ENCODE assay signal across 9 mouse cellular contexts in the genomic region with DNA sequence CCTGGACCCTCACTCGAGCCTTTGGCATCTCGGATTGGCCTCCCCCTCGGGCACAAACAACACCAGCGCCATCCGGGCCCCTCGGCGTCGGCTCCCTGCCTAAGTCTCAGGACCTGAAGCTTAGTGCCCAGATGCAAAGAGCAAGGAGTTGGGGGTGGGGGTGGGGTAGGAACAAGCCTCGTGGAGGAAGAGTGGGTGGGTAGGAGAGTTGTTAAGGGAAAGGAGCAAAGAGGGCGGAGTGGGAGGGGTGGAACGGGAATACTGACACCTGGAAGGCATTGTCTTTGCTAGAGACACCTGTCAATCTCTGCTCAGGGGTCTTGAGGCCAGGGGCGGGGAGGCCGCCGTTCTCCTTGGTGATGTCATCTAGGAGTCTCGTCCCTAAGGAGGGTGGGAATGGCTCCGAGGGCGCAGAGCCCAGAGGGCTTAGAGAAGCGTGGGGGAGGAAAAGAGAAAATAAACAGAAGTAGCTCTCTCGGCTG. TPM values are rescaled to one million over a fixed set of nuclear protein-coding genes. Genes with fewer than 3 reads are reported as not detected.
A peak's percentile ranks its signal among the peaks of the same experiment; 100 is the strongest.
DNase-seq lines count a peak whose midpoint lies in the region; ATAC-seq and TF ChIP-seq lines count a peak whose summit lies in the region.
"Had no signal": no experiment of that assay in that cellular context is flagged by ENCODE, and none has a peak within 500 bp of the region (broad histone marks: within the 10 kb centered on the region; RNA-seq: fewer than 3 reads in every experiment).

No protein-coding gene starts in this region.

- H3K9ac ChIP-seq in embryonic facial prominence, embryonic 15.5 days: no peak overlapping the region
- no peak overlapping the region for H3K9ac ChIP-seq in intestine, postnatal 0 days (ENCODE audit: low read depth, low read length)
- H3K9ac ChIP-seq in neural tube, embryonic 14.5 days (replicated peaks; ENCODE audit: low read depth, low read length): no peak overlapping the region

- DNase-seq in lung, adult 2 months: no peak
- no peak for DNase-seq in lung, postnatal 14 days
- DNase-seq in spleen, postnatal 36 days (ENCODE audit: low spot score in 2 of 2): no peak
- no peak for DNase-seq in frontal cortex, postnatal 25 days (ENCODE audit: low spot score in 2 of 2)

- peaks cover 94% of the 10 kb centered on the region for H3K27me3 ChIP-seq in embryonic facial prominence, embryonic 15.5 days
- peaks cover 90% of the 10 kb centered on the region for H3K27me3 ChIP-seq in intestine, postnatal 0 days (replicated peaks; ENCODE audit: control insufficient read depth, insufficient read depth, low read length)
- H3K27me3 ChIP-seq in neural tube, embryonic 14.5 days (ENCODE audit: control insufficient read depth, insufficient read depth, low read length): peaks cover 59% of the 10 kb centered on the region

- H3K4me2 ChIP-seq in embryonic facial prominence, embryonic 15.5 days (replicated peaks): peak overlapping the region; percentile 75
- peak overlapping the region; percentile 64 for H3K4me2 ChIP-seq in intestine, postnatal 0 days (replicated peaks; ENCODE audit: low read depth)
- H3K4me2 ChIP-seq in neural tube, embryonic 14.5 days (ENCODE audit: low read depth, low read length): peak overlapping the region; percentile 12; the same call in 1 of the 2 replicates

- H3K36me3 ChIP-seq in embryonic facial prominence, embryonic 15.5 days: no peaks in the 10 kb centered on the region
- H3K36me3 ChIP-seq in intestine, postnatal 0 days (ENCODE audit: control insufficient read depth, insufficient read depth): no peaks in the 10 kb centered on the region
- no peaks in the 10 kb centered on the region for H3K36me3 ChIP-seq in neural tube, embryonic 14.5 days (ENCODE audit: control insufficient read depth, insufficient read depth, low read length)

- H3K9me3 ChIP-seq in embryonic facial prominence, embryonic 15.5 days (replicated peaks): no peaks in the 10 kb centered on the region
- H3K9me3 ChIP-seq in intestine, postnatal 0 days (ENCODE audit: control insufficient read depth): no peaks in the 10 kb centered on the region
- H3K9me3 ChIP-seq in neural tube, embryonic 14.5 days (ENCODE audit: control insufficient read depth, low read length): no peaks in the 10 kb centered on the region

- no peaks in the 10 kb centered on the region for H3K4me1 ChIP-seq in lung, adult 2 months (ENCODE audit: control insufficient read depth, insufficient read depth, low read length)
- H3K4me1 ChIP-seq in embryonic facial prominence, embryonic 15.5 days: peaks cover 25% of the 10 kb centered on the region
- no peaks in the 10 kb centered on the region for H3K4me1 ChIP-seq in intestine, postnatal 0 days (replicated peaks; ENCODE audit: control insufficient read depth, insufficient read depth, low read length)
- H3K4me1 ChIP-seq in neural tube, embryonic 14.5 days (ENCODE audit: control insufficient read depth, insufficient read depth, low read length): peaks cover 6% of the 10 kb centered on the region; the same call in 1 of the 2 replicates

- no peak overlapping the region for H3K27ac ChIP-seq in embryonic facial prominence, embryonic 15.5 days (replicated peaks)
- H3K27ac ChIP-seq in intestine, postnatal 0 days (ENCODE audit: low read depth, low read length): no peak overlapping the region
- no peak overlapping the region for H3K27ac ChIP-seq in neural tube, embryonic 14.5 days (ENCODE audit: low read depth, low read length)

- TF ChIP-seq CTCF in lung, adult 2 months (IDR thresholded peaks at IDR 0.05; ENCODE audit: insufficient read depth, low read length): no peak
- TF ChIP-seq CTCF in intestine, postnatal 0 days (IDR thresholded peaks at IDR 0.05; ENCODE audit: low read depth): no peak

- WGBS in lung, adult 2 months: 10% methylated on average over 19 of the region's 19 CpGs
- 1% methylated on average over 19 of the region's 19 CpGs for WGBS in embryonic facial prominence, embryonic 15.5 days
- WGBS in intestine, postnatal 0 days: 6% methylated on average over 19 of the region's 19 CpGs
- WGBS in neural tube, embryonic 14.5 days: 1% methylated on average over 18 of the region's 19 CpGs

- peak overlapping the region; percentile 11 for H3K4me3 ChIP-seq in lung, adult 2 months (replicated peaks; ENCODE audit: extremely low read depth, low read depth, low read length)
- peak overlapping the region; percentile 41 for H3K4me3 ChIP-seq in embryonic facial prominence, embryonic 15.5 days (replicated peaks)
- H3K4me3 ChIP-seq in intestine, postnatal 0 days (ENCODE audit: low read depth, low read length): peak overlapping the region; percentile 40
- H3K4me3 ChIP-seq in neural tube, embryonic 14.5 days (ENCODE audit: low read depth, low read length): no peak overlapping the region

- no peak for TF ChIP-seq POLR2A in lung, adult 2 months (IDR thresholded peaks at IDR 0.05; ENCODE audit: borderline replicate concordance, extremely low read depth, low read depth, low read length)

- ATAC-seq in embryonic facial prominence, embryonic 15.5 days (ENCODE audit: insufficient number of reproducible peaks, low FRiP score, low TSS enrichment, low read depth): no peak
- ATAC-seq in intestine, postnatal 0 days: no peak
- ATAC-seq in neural tube, embryonic 14.5 days (ENCODE audit: low read depth): no peak
- ATAC-seq in megakaryocyte, adult 5-6 weeks (ENCODE audit: poor library complexity, severe bottlenecking): no peak

RNA-seq across cellular contexts. Expression of a gene that starts 35.7 kb away (rescaled TPM):
- polyA plus RNA-seq in lung, adult 2 months (2012; rRNA removed): 231 and 263 TPM in 2 replicates
- 32.3 and 35.6 TPM in 2 replicates for polyA plus RNA-seq in embryonic facial prominence, embryonic 15.5 days (2015; fragmentation: Nextera tagmentation; extraction: Ambion mirVana)
- polyA plus RNA-seq in intestine, postnatal 0 days (2015; fragmentation: Nextera tagmentation; extraction: Ambion mirVana): 17.9 and 19.1 TPM in 2 replicates
- polyA plus RNA-seq in neural tube, embryonic 14.5 days (2014; fragmentation: Nextera tagmentation; extraction: Ambion mirVana): 72.9 and 89.2 TPM in 2 replicates
- total RNA-seq in megakaryocyte, adult 5-6 weeks (2015): not detected in 2 replicates
- not detected in 2 replicates for total RNA-seq in megakaryocyte, adult 5-6 weeks (2017)
- total RNA-seq: hematopoietic stem cell, adult 5-6 weeks had no signal

Comparison
In these comparisons a context has a peak if more than half of its experiments do, and no peak if none do; other contexts are left out.
1. H3K4me2 ChIP-seq: peak in every context shown above with its lines; median percentile 75 in embryonic facial prominence, embryonic 15.5 days; 64 in intestine, postnatal 0 days; 12 in neural tube, embryonic 14.5 days.